Mouse (Mus musculus) gastrocnemius, postnatal 4 days (tissue): ENCODE data around the gene 2310022B05Rik. TPM values are rescaled to one million over a fixed set of nuclear protein-coding genes. Genes with fewer than 3 reads are reported as not detected.

ENCODE experiments used
- DNase-seq, 2 experiments: peaks; one replicate each; pipeline ENCODE4 v3.0.0; 2021 to 2022; ENCODE audit warnings: low spot score in 2 of 2, mixed read lengths in 2 of 2
- long read RNA-seq, 2 experiments: library from polyadenylated mRNA; stranded (forward); transcript quantifications; one replicate each; pipeline ENCODE4 v2.0.0; 2021
- total RNA-seq, 2 experiments: library from RNA; stranded (reverse); gene quantifications; 2 replicates each; pipeline ENCODE4 v1.2.3; 2021

2310022B05Rik gene
- 10 to 100 TPM; 49.3 to 51.7 TPM for total RNA-seq
- long read RNA-seq, experiment 1, transcript 2310022B05Rik-201 (4 exons, 3,307 nt), result major isoform, 174 of 194 reads
- long read RNA-seq, experiment 1, partial matches to known transcripts, result 1 of 194 reads
- long read RNA-seq, experiment 1, other reads (novel, unspliced or antisense), result 19 of 194 reads
- long read RNA-seq, experiment 2, transcript 2310022B05Rik-201 (4 exons, 3,307 nt), result major isoform, 211 of 239 reads
- long read RNA-seq, experiment 2, partial matches to known transcripts, result 9 of 239 reads
- long read RNA-seq, experiment 2, other reads (novel, unspliced or antisense), result 19 of 239 reads

DNA sequence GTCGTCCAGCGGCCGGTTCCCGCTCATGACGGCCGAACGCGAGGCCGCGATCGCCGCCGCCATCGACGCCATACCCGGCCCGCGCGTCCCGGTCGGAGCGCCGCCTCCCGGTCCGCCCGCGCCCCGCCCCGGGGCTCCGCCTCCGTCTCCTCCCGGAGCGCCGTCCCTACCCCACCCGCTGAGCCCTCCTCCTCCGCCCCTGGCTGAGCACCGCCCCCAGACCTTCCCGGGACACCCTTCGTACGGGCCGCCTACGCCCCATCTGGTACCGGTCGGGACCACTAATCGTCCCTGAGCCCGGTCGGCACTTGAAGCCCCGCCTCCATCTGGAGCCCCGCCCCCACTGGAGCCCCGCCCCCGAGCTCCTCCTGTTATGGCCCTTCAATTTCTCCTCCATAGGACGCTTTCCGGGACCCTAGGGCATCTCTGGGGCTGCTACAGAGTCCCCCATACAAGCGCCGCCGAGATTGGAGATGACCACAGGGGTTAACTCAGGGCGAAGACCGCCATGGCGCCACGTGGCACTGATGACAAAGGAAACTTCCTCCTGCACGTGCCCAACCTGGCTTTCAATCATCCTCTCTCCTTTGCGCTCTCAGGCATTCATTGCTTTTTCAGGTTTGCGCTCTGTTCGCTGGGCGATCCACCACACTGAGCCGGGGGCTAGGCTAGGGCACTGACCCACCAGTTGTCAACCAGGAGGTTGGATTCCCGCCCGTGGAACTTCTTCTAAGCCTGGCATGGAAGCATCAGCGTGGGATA lies at the start of gene 2310022B05Rik:
TSS of gene 2310022B05Rik (minus strand) at position 258 of the 762 bp plus-strand sequence.
- peak; percentile 74 to 86 for DNase-seq

DNA sequence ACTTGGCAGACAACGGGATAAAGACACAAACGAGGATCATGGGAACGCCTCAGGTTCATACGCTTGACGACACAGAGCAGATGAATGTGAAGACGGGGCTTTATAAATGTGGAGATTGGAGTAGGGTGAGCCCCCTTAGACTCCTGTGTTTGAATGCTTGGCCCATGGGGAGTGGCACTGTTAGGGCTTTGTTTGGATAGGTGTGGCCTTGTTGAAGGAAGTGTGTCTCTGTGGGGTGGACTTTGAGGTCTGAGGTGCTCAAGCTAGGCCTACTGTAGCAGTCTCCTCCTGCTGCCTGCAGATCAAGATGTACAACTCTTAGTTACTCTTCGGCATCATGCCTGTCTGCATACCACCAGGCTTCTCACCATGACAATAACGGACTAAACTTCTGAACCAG lies 42.7 kb upstream of the 2310022B05Rik start:
- no peak for DNase-seq

DNA sequence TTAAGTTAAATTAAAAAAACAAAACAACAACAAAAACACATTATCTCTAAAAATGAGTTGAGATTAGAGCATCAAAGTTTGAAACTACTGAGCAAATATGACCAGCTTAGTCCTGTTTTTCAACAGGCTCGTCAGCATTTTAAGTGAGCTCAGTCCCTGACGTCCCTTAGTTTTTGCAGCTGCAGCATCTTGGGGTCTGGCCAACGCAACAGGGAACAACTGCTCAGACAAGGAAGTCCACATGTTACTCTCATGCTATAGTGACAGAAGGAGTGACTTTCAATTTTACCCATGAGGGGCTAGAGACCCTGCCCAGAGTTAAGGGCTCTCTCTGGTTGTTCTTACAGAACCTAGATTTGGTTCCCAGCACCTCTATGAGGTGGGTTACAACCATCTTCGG lies 41.2 kb upstream of the 2310022B05Rik start:
- no peak for DNase-seq

DNA sequence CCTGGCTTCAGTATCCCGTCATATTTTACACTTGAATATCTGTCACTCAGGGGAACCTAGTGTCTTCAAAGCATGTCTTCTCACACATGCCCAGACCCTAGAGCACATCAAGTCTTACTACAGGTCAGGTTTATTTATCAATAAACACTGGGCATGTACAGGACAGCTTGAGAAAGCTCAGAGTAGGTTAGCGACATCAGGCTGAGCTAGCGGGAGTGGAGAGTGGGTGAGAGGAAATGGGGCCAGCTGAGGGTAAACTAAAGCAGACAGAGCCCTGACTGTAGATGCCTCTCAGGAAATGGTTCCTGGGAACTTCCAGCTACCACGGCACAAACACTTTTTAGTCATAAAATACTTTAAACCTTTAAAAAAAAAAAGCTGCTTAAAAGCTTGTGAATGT lies 40.4 kb upstream of the 2310022B05Rik start:
- no peak for DNase-seq

DNA sequence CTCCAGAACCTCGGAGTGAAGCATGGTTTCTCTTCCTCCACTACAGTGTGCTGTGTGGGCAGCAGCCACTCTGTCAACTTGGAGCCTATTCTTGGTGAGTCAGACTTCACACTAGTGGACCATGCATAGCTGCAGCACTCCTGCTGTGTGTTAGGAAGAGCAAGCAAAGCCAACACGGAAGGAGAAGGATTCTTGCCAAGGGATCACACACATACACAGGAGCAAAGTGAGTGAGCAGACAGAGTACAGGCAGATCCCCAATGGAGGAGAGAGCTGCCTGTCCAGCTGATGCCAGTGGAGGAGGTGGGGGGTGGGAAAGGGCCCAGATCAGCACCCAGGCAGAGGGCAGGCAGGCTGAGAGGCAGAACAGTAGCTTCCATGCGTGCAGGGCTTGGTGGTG lies 39.0 kb upstream of the 2310022B05Rik start:
- no peak for DNase-seq

DNA sequence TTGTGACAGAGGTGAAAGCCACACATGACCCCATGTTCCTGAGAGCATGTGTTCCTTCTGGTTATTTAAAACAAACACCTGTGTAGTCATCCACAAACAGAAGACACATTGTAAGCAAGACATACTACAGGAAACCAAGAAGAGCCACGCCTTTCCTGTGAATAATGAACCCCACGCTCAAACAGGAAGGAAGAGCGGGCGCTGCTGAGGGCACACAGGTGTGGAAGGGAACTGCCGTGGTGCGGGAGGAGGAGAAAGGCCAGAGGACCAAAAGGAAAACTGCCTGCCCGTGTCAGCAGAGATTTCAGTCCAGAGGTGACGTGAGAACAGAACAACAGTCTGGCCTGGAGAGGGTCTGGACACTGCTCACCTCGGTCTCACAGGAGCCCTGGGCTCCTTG lies 37.9 kb upstream of the 2310022B05Rik start:
- DNase-seq, result no peak

DNA sequence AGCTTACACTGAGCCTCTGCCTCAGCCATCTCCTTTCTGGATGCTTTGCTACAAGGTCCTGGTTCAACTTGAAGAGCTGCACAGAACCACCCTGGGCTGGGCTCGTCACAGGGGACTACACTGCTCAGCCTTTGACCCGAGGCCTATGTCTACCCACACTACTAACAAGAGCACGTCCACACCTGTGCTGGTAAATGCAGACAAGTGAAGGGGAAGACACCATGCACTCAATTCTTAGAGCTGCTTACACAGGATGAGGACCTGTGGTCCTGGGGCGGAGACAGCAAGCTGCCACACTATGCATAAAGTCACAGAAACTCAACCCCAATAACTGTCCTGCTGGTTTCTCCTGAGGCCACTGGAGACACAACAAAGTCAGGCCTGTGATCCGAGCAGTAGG lies 37.1 kb upstream of the 2310022B05Rik start:
- DNase-seq, result no peak

DNA sequence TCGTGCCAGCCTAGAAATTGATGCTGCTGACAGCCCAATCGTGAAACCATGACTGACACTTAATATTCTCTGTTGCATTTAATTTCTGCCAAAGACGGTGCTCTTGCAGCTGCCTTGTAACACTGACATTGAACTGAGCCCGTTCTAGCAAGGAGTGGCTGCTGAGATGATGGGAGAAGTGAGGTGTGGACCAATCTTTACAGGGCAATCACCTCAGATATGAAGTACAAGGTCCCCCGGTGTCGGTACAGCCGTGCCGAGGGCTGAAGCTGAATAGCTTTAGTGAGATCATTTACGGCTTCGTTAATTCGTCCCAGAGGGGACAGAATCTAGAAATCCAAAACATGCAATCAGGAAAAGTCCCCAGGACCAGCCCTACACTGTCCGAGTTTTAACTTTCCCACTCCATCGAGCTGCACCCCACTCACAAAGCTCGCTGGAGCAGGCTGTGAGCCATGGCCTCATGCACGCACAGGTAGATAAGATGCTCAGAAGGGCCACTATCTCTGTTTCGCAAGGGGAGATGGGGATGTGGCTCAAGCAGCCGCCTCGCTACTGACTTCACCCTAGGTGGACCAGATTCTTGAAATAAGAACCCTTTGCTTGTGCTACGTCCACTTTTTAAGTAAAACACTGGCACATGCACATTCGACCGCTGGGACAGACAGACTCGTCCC lies 32.4 kb upstream of the 2310022B05Rik start:
- DNase-seq, result no peak

DNA sequence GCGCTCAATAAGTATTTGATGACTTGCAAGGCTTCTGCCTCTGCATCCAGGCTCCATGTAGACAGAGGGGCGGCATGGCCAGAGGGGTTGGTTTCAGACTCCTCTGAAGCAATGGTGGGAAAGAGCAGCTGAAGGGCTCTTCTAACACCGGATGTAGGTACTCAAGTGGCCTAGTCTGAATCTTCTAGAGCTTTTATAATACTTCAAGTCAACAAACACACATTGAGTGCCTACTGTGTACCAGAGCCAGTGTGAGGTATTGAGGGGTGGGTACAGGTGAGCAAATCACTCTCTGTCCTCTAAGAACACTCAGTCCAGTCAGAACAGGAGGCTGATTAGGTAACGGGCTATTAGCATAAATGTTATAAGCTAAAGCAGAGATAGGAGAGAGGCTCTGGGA lies 28.5 kb upstream of the 2310022B05Rik start:
- no peak for DNase-seq

DNA sequence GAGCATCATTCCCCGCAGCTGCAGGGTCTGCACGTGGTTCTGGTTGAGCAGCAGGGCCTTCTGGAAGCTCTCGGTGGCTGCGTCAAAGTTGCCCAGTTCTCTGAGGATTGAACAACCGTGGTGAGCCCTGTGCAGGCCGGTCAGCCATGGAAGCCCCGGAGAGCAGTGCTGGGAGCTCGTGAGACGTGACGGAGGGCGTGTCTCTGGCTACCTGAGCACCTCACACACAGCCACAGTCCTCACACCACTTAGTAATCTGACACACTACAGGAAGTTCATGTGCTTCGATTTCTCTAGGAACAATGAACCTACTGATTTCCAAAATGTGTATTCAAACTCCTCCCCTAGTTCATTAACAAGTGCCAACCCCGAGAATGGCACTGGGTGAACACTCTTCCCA lies 25.7 kb upstream of the 2310022B05Rik start:
- DNase-seq, result no peak

DNA sequence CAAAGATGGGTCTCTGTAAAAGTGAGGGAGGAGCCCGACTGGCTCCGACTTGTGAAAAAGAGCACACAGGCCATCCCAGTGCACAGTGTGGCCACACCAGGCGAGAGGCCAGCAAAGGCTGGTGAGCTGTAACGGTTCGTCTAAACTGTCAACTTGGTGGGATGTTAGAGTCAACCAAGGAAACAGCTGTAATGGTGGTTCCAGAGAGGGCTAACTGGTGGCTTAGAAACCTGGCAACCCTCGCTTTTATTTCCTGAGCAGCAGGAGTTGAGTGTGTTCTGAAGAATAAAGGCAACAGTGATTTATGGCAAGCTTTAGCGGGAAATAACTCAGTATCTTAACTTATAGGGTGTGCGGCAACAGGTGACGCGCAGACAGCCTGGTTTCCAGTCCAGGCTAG lies 19.0 kb upstream of the 2310022B05Rik start:
- no peak for DNase-seq

DNA sequence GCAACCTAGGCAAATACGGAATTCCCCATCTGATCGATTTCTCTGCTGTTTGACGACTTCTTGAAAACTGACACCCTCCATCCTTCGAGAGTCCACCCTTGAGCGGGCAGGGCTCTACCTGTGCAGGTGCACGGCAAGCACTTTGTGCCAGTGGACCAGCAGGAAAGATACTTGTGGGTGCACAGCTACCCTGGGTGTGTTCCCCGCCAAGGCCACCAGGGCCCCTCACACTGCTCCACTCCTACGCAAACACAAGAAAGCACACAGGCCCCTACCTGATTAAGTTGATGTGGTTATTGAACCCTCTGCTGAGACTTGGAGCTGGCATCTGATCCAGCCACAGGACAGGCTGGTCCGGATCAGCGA lies 18.6 kb upstream of the 2310022B05Rik start:
- no peak for DNase-seq

DNA sequence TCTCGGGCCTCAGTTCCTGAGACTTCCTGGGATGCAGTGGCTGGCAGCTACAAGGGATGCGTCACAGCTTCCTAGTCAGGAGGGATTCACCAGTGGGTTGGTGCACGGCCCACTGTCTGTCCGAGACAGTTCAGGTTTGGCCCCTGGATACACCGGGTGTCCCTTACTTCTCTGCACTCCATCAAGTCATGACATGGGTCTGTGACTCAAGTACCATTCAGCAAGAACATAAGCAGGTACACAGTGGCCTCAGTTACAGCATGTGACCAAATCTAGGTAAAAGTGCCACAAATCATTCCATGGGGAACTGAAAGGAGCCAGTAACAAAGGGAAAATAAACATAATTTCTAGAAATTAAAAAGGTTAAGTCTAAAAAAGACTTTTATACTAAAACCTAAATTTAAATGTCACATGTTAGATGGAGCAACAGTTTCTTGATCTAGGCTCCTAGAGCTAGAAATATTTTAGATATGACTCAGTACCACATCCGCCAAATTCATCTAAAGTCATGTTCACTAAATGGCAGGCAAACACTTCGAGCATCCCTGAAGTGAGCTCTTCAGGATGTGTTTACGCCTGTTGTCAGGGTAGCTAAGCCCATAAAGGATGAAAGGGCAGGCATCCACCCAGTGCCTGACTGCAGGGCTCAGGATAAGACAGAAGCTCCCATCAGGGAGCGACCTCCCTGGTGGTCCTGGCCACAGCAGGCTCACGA lies 18.1 kb upstream of the 2310022B05Rik start:
- no peak for DNase-seq

DNA sequence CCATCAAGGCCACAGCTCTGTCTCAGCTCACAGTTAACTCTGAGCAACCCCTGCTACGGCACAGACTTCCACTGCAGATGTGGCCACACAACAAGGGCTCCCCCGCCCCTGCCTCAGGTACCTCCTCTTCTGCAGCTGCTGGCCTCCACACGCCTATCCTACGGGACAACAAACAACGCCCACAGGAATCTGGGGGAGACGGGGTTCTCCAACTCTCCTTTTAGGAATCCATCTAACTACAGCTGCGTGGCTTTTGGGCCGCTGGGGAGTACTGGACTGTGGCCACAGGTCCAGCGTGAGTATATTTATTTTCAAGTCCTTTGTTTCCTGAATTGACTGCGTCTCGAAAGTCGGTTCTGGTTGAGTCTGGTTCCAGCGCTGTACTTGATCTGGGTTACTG lies 15.1 kb upstream of the 2310022B05Rik start:
- no peak for DNase-seq

DNA sequence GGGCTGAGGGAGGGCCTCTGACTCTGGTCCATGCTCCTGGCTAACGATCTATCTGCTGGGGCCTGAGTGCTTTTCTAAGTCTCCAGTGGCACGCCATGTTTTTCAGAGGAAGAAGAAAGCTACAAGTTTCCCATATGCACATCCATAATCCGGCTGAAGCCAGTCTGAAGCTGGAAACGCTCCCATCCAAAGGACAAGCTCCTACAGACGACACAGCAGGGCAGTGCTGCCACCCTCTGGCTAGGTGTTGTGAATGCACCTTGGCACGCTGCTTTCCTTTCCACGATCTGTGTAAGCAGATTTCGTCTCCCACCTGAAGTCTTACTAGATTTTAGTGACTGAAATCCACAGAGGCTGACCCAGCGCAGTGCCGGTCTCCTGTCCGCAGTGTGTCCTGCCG lies 14.3 kb upstream of the 2310022B05Rik start:
- peak; percentile 66 to 85 for DNase-seq

DNA sequence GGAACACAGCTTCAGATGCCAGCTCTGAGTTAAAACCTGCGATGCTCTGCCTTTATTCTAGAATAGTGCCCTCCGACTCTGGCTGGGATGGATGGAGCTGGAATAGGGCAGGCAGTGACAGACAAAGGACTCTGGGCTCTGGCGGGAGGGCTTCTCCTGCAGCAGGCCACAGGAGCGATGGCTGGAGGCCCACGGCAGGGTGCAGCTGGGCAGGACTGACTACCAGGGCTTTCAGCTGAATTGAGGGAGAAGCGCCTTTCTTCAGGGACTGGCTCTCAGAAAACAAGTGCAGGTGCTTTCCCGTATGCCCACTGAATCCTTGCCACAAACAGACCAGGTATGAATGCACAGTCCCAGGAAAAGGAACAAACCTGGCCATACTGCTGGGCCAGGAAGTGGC lies 13.9 kb upstream of the 2310022B05Rik start:
- DNase-seq, result no peak

DNA sequence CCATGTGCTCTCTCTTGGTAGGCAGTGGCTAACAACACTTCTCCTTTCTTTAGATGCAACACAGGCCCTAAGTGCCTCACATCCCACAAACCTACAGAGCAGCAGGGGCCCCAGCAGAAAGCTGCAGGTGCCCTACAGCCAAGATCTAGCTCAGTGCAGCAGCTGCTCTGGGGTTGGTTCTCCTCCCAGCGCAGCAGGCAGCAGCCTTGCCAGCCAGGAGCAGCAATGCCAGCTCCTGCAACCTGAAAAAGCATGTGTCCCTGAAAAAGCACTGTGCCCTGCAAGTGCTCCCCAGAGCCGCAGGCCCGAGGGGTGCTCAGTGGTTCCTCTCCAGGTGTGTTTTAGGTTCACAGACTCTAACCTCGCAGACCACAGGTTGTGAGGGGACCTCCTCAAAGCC lies 13.5 kb upstream of the 2310022B05Rik start:
- DNase-seq, result no peak

DNA sequence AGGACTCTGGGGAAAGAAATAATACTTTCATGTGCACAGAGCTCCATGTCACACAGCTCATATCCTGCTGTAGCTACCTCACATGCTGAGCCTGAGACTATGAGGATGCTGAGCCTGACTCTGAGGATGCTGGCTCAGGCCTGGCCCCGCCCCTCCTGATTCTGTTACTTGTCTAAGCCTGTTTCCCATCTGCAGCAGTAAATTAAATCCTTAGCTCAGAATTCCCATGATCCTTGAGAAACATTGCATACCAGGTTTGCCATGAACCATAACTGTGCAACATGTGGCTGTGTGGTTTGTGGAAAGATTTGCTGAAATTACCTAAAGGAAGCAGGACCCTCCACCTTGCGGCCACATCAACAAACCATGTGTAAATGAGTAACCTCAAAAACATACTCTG lies 9.2 kb upstream of the 2310022B05Rik start:
- no peak for DNase-seq

DNA sequence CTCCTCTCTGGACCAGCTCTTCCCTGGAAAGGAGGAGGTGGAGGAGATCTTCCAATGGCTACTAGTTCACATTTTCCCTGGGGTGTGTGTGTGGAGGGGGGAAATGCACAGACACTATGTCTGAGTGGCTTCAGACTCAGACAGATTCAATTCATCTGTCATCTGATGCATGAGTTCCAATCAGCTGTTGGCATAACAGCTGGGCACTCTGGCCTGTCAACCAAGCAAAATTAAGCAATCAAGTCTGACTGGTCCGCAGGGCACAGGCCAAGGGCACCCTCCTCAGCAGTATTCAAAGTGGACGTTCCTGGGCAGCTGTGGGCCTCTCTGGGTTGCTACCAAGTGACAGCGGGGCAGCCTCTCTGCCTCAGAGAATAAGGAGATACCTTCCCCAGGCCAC lies 5.6 kb upstream of the 2310022B05Rik start:
- DNase-seq, result no peak

DNA sequence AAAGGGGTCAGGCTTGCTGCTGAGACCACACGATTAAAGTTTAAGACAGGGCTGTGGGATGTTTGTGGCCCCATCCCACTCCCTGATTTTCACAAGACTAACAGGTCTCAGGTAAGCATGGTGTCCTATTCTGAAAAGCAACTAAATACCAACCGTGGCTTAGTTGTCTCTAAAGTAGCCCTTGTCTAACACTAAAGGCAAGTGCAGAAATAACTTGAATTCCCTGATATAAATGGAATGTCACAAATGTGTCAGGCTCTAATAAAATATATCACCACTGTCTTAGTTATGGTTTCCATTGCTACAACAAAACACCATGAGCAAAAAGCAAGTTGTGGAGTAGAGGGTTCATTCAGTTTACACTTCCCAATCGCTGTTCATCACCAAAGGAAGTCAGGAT lies 1.2 kb upstream of the 2310022B05Rik start:
- no peak for DNase-seq

DNA sequence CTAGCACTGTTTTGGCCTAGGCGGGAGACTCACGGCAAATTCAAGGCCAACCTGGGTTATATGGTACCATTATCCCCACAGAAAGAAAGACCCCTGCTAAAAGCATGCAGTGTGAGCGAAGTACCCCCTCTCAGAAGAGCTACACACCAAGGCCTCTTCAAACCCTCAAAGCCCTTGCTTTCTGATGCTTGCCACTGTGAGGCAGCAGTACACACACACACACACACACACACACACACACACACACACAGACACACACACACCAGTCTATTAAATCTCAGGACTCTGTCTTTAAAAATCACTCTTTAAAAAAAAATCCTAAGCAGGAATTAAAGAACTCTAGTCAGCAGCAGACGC lies 683 bp upstream of the 2310022B05Rik start:
- DNase-seq, result no peak
